Mouse (Mus musculus): ENCODE measurements around the gene Stk35.
A peak's percentile ranks its signal among the peaks of the same experiment; 100 is the strongest.
"Not testable (repeated sequence)": the region's sequence is repeated elsewhere in the genome, so short reads cannot be mapped to it uniquely, and the experiment has no call there.

The Stk35 gene

DNA sequence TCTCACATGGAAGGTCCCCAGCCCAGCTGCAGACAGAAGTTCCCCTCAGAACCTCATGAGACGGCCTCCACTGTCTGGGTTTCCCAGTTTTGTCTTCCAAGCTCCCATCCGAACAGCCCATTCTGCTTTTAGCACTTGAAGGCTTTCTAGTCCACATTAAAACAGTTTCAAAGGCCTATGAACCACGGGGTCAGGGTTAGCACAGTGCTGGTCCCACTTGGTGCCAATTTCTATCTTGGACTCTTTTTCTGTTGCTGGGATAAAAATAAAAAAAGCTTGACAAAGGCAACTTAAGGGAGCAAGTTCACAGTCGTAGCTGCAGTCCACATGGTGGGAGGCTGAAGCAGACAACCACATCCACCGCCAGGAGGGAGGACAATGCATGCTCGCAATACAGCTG lies 34.6 kb downstream of the Stk35 start:
- no peak for DNase-seq (ENCODE audit: low read depth)

DNA sequence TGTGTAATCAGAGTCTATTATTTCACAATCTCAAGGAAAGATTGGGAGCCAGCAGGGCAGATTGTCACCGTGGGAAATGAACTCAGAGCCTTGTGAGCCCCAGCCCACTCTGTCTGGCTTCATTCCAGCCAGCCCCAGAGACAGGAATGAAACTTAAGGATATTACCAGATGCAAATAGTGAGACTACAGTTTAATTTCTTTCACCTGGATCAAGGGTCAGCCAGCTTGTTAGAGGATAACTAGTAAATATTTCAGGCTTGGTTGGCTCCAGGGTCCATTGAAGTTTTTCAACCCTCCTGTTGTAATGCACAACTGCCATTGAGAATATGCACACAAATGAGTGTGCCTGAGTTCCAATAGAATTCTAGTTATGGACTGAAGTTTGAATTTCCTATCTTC lies 36.6 kb downstream of the Stk35 start:
- DNase-seq (ENCODE audit: low read depth): no peak

DNA sequence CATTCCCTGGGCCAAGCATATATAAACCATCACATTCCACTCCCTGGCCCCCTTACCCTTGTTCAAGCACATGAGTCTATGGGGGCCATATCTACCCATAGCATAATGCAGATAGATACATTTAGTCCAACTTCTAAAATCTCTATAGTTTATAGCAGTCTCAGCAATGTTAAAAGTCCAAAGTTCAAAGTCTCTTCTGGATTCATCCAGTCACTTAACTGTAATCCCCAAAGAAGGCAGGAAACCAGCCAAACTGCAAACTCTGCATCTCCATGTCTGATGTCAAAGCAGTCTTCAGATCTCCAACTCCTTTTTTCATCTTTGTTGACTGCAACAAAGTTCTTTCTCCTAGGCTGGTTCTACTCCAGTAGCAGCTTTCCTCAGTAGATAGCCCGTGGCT lies 38.0 kb downstream of the Stk35 start:
- no peak for DNase-seq (ENCODE audit: low read depth)

DNA sequence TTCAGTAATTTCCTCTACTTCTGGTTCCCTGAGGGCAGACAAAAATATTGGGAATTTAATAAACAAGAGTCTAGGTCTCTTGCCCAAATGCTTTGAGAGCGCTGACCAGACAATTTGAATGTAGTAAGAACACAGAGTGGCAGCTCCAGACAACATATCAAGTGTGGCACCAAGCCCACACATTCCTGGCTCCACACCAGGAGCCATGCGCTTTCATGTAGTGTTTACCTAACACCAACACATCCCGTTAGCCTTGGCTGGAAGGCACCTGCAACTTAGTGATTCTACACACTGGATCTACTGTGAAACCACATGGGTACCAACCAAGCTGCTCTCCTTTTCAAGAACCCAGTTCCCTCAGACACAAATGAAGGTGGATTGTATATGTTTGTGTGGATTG lies 45.5 kb downstream of the Stk35 start:
- no peak for DNase-seq (ENCODE audit: low read depth)

DNA sequence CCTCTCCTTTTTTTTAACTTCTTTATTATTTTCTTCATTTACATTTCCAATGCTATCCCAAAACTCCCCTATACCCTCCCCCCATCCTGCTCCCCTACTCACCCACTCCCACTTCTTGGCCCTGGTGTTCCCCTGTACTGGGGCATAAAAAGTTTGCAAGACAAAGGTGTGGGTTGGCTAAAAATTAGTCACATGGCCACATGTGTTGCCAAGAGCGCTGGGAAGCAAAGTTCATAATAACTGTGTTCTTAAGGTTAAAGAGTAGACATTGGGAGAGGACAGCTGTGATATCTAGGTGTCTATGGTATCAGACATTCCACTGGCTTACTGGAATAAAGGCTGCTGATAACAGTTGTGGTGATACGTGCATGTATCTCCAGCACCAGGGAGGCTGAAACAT lies 46.2 kb downstream of the Stk35 start:
- no peak for DNase-seq (ENCODE audit: low read depth)

GRCm38 (mm10) chr2:129849078-129849477 lies 48.8 kb downstream of the Stk35 start:
- DNase-seq (ENCODE audit: low read depth): not testable (repeated sequence)

DNA sequence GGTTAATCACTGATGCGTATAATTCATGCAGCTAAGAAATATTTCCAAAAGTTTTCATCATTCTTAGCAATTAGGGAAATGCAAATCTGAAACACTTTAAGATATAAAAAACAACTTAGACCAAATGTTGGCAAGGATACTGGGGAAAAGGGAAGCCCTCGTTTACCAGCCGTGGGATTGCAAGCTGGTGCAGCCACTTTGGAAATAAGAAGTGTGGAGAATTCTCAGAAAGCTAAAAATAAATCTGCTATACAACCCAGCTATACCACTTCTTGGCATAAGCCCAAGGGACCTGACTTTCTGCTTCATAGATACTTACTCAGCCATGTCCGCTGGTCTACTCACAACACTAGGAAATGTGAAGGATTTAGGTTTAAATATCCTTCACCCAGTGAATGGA lies 51.2 kb downstream of the Stk35 start:
- DNase-seq (ENCODE audit: low read depth): no peak

- no peak for DNase-seq (ENCODE audit: low read depth)
These were observed 62.9 kb downstream of the Stk35 start for GRCm38 (mm10) chr2:129863256-129863655.

GRCm38 (mm10) chr2:129864958-129865357 lies 64.6 kb downstream of the Stk35 start:
- DNase-seq (ENCODE audit: low read depth): no peak

DNA sequence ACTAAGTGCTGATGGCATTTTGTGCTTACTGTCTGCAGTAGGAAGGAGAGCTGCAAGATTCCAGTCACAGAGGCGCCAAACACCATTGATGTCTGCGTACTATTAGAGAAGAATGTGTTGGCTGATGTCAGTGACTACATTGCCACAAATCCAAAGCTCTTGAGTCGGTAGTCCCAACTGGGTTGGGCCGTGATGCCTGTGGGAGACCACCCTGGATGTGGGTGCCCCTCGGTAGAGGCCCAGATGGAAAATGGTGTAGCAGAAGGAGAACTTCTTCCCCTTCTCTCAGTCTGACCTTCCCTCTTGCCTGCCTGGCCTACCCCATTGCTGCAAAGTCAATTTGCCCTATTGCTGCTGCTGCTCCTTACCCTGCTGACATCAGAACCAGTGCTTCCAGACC lies 68.8 kb downstream of the Stk35 start:
- no peak for DNase-seq (ENCODE audit: low read depth)

DNA sequence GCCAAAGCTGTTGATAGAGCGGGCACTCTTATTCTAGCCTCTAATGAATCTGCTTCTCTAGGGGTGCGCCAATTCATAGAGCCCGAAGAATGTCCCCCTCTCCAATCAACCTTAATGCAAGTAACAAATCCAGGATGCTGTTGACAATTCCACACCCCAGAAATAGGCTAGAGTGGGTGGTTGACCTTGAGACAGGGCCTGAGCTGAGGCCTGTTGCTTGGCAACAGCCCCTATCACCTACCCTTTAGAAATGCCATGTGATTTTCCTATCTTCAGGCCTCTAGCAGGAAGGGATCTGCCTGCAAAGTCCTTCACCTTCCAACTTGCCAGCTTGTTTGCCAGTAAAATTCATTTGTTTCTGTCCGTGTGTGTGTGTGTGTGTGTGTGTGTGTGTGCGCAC lies 70.9 kb downstream of the Stk35 start:
- no peak for DNase-seq (ENCODE audit: low read depth)

DNA sequence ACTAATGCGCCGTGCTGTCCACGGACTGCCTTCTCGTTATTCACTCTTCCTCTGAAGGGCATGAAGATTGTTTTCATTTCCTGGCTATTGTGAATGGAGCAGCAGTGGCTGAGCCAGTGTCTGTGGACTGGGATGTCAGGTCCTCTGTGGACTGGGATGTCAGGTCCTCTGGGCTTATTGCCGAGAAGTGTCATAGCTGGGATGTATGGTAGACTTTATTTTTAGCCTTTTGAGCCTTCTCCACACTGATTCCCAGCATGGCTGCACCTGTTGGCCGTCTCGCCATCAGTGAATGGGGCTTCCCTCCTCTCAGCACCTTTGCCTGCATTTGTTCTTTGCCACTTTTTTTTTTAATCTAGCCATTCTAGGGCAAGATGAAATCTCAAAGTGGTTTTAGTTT lies 71.8 kb downstream of the Stk35 start:
- DNase-seq (ENCODE audit: low read depth): no peak

DNA sequence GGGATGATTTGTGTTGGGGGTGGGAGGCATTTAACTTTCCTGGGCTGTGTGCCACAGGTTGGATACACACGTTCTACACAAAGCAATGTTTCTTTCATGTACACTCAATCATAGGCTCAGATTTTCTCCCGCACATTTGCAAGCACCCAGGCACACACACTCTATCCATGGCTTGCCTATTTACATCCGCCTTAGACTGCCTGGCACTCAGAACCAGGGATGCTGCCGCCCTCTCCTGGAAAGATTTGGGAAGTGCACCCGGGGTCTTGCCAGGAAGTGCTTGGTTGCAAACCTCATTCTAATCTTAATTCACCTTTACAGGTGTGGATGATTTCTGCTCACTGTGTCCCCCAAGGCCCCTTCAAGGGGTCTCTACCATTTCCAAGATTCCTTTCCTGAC lies 73.2 kb downstream of the Stk35 start:
- peak; percentile 71 for DNase-seq (ENCODE audit: low read depth)

DNA sequence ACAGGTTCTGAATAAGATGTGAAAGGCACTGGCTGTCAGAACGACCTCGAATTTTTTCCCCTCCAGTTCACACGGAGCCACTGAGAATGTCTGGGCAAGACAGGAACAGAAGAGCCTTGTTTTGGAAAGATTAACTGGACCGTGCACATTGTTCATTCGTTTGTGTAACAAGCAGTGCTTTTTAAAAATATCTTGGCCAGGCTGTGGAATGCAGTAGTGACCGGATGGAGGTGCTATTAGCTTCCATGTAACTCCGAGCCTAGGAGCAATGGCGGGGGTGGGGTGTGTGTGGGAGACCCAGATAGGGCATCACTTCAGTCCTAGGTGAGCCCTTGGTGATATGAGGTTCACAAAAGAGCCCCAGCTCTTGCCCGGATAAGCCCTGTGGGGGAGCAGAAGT lies 73.8 kb downstream of the Stk35 start:
- no peak for DNase-seq (ENCODE audit: low read depth)

- DNase-seq (ENCODE audit: low read depth): no peak
These were observed 74.3 kb downstream of the Stk35 start for GRCm38 (mm10) chr2:129874509-129875095.

DNA sequence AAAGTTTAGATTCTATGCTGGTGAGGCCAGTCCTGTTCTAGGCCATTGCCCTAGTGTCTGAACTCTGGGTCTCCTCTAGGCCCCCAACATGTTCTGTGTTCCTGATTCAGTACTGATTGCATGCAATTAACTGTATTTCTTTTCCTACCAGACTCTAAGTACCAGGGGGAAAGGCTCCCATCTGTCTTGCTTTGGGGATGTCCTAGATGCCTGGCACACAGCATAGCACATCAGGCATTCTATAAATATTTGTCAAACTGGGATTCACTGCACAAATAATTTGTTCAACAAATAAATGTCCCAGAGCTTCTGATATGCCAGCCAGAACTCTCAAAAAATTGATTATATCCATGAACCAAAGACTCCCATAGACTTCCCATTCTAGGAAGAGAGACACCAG lies 76.6 kb downstream of the Stk35 start:
- DNase-seq (ENCODE audit: low read depth): no peak

- peak; percentile 20 for DNase-seq (ENCODE audit: low read depth)
These were observed 79.5 kb downstream of the Stk35 start for GRCm38 (mm10) chr2:129879817-129880216.

GRCm38 (mm10) chr2:129880226-129880625 lies 79.9 kb downstream of the Stk35 start:
- no peak for DNase-seq (ENCODE audit: low read depth)

- DNase-seq (ENCODE audit: low read depth): no peak
These were observed 81.6 kb downstream of the Stk35 start for GRCm38 (mm10) chr2:129881886-129882285.

Measured in induced T-regulatory cell, adult 2 months (primary cell).